Mouse (Mus musculus): ENCODE results near the gene Il22ra1.

Il22ra1 gene

GRCm38 (mm10) chr4:135770611-135771305 lies 42.8 kb downstream of the Il22ra1 start:
- DNase-seq (ENCODE audit: low read depth) = no peak

GRCm38 (mm10) chr4:135771592-135771991 lies 43.6 kb downstream of the Il22ra1 start:
- no peak for DNase-seq (ENCODE audit: low read depth)

GRCm38 (mm10) chr4:135772671-135773070 lies 44.7 kb downstream of the Il22ra1 start:
- no peak for DNase-seq (ENCODE audit: low read depth)

GRCm38 (mm10) chr4:135774496-135774895 lies 46.5 kb downstream of the Il22ra1 start:
- DNase-seq (ENCODE audit: low read depth) = no peak

GRCm38 (mm10) chr4:135776850-135777249 lies 48.9 kb downstream of the Il22ra1 start:
- no peak for DNase-seq (ENCODE audit: low read depth)

GRCm38 (mm10) chr4:135779661-135780060 lies 51.7 kb downstream of the Il22ra1 start:
- no peak for DNase-seq (ENCODE audit: low read depth)

- no peak for DNase-seq (ENCODE audit: low read depth)
Observed at GRCm38 (mm10) chr4:135780255-135780654, 52.3 kb downstream of the Il22ra1 start.

- no peak for DNase-seq (ENCODE audit: low read depth)
Observed at GRCm38 (mm10) chr4:135781304-135781703, 53.3 kb downstream of the Il22ra1 start.

GRCm38 (mm10) chr4:135786581-135786980 lies 58.6 kb downstream of the Il22ra1 start:
- DNase-seq (ENCODE audit: low read depth) = no peak

- no peak for DNase-seq (ENCODE audit: low read depth)
Observed at GRCm38 (mm10) chr4:135787271-135787670, 59.3 kb downstream of the Il22ra1 start.

GRCm38 (mm10) chr4:135789135-135789534 lies 61.2 kb downstream of the Il22ra1 start:
- DNase-seq (ENCODE audit: low read depth) = no peak

GRCm38 (mm10) chr4:135792821-135793220 lies 64.8 kb downstream of the Il22ra1 start:
- no peak for DNase-seq (ENCODE audit: low read depth)

- DNase-seq (ENCODE audit: low read depth) = no peak
Observed at GRCm38 (mm10) chr4:135797931-135798330, 70.0 kb downstream of the Il22ra1 start.

GRCm38 (mm10) chr4:135801543-135801942 lies 73.6 kb downstream of the Il22ra1 start:
- peak; percentile 87 for DNase-seq (ENCODE audit: low read depth)

Data from naive thymus-derived CD4-positive, alpha-beta T cell, adult 2 months (primary cell).